Mouse (Mus musculus) olfactory bulb, adult 2 months (tissue): Measurements from ENCODE around the gene Rab14.

Experiments
- CTCF ChIP-seq: fragments of 200-500 bp; IDR thresholded peaks from 2 replicates; pipeline ENCODE4 v1.5.1; 2012; ENCODE audit warnings: low read depth, mild to moderate bottlenecking, low read length, moderate library complexity; ENCODE audit not compliant: insufficient read depth
- POLR2A ChIP-seq: fragments of 200-500 bp; IDR thresholded peaks from 2 replicates; pipeline ENCODE4 v1.6.1; 2012; ENCODE audit warnings: mild to moderate bottlenecking, low read depth, low read length, moderate library complexity; ENCODE audit not compliant: insufficient read depth

GRCm38 (mm10) chr2:35169452-35169851, 31.5 kb downstream of the Rab14 start:
- TF ChIP-seq CTCF (no peak), POLR2A (no peak)
